In the genomic region with DNA sequence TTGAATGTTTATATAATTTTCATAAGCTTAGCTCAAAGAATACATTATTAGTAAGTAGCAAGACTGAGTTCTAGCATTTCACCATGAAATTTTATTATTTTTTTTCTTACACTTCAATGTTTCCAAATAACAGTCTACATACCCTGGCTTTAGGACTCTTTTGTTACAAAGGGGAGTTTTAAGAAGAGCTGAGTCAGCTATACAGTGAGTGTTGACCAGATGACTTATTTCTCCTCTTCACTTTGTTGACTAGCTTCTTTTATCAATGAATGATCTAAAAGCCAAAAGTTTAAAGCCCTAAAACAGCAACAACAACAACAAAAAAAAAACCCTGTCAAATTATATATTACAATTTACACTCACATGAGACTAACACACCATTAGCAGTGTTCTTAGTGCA, we compare ENCODE assay signal across 19 mouse cellular contexts. TPM values are rescaled to one million over a fixed set of nuclear protein-coding genes. Genes with fewer than 3 reads are reported as not detected.
"Had no signal": no experiment of that assay in that cellular context is flagged by ENCODE, and none has a peak within 500 bp of the region (broad histone marks: within the 10 kb centered on the region; RNA-seq: fewer than 3 reads in every experiment).

No protein-coding gene starts in this region.

- H3K4me3 ChIP-seq: neural tube, embryonic 13.5 days; neural tube, embryonic 15.5 days; stomach, embryonic 15.5 days had no signal

- H3K9me3 ChIP-seq: neural tube, embryonic 13.5 days; neural tube, embryonic 15.5 days; stomach, embryonic 15.5 days had no signal

- H3K4me2 ChIP-seq: neural tube, embryonic 13.5 days; neural tube, embryonic 15.5 days; stomach, embryonic 15.5 days had no signal

- H3K27ac ChIP-seq: neural tube, embryonic 13.5 days; neural tube, embryonic 15.5 days; stomach, embryonic 15.5 days; stomach, postnatal 0 days had no signal

- DNase-seq: retina, postnatal 1 day; right cerebral cortex, adult 18-20 months; right cerebral cortex, postnatal 14 days; right cerebral cortex, postnatal 25 days; right cerebral cortex, postnatal 4 days; spleen, adult 18-20 months; thymus, adult 18-20 months; thymus, adult 2 months; thymus, postnatal 14 days; thymus, postnatal 25 days; thymus, postnatal 36 days; thymus, postnatal 4 days had no signal

- H3K36me3 ChIP-seq: neural tube, embryonic 13.5 days; neural tube, embryonic 15.5 days; stomach, embryonic 15.5 days had no signal

- H3K27me3 ChIP-seq: neural tube, embryonic 13.5 days; neural tube, embryonic 15.5 days; stomach, embryonic 15.5 days had no signal

- H3K4me1 ChIP-seq: neural tube, embryonic 13.5 days; neural tube, embryonic 15.5 days; stomach, embryonic 15.5 days had no signal

- H3K9ac ChIP-seq: neural tube, embryonic 13.5 days; neural tube, embryonic 15.5 days; stomach, embryonic 15.5 days had no signal

RNA-seq across cellular contexts. Expression of a gene that starts 31.8 kb away (rescaled TPM):
- polyA plus RNA-seq: neural tube, embryonic 13.5 days; small intestine, adult 2 months; stomach, embryonic 14.5 days; urinary bladder, adult 2 months had no signal
